Mouse (Mus musculus) forebrain, embryonic 14.5 days (tissue): ENCODE measurements around the gene Wdr41. TPM values are rescaled to one million over a fixed set of nuclear protein-coding genes. Genes with fewer than 3 reads are reported as not detected.

ENCODE experiments used
- ATAC-seq: fragments of 200-750 bp; cut with Nextera tagmentation; 2 replicates; pipeline ENCODE4 v1.8.0; 2017; ENCODE audit warnings: mild to moderate bottlenecking, moderate library complexity
- DNase-seq: peaks from one replicate; pipeline ENCODE4 v3.0.0-alpha.2; 2015; ENCODE audit warnings: low spot score
- H3K27ac ChIP-seq: fragments of 300-500 bp; sonication (generic); 2 replicates; pipeline ENCODE4 v1.5.1; 2014; ENCODE audit warnings: low read depth, mild to moderate bottlenecking, control low read depth, low read length, moderate library complexity
- H3K27me3 ChIP-seq: fragments of 300-500 bp; sonication (generic); replicated peaks from 2 replicates; pipeline ENCODE4 v1.6.1; 2014; ENCODE audit warnings: low read length, control low read depth, mixed read lengths; ENCODE audit not compliant: control insufficient read depth, insufficient read depth
- H3K36me3 ChIP-seq: fragments of 300-500 bp; sonication (generic); 2 replicates; pipeline ENCODE4 v1.6.1; 2014; ENCODE audit warnings: low read length, control low read depth; ENCODE audit not compliant: control insufficient read depth, insufficient read depth
- H3K4me1 ChIP-seq: fragments of 300-500 bp; sonication (generic); 2 replicates; pipeline ENCODE4 v1.6.1; 2014; ENCODE audit warnings: antibody characterized with exemption, low read length, control low read depth; ENCODE audit not compliant: control insufficient read depth, insufficient read depth
- H3K4me2 ChIP-seq: fragments of 300-500 bp; sonication (generic); 2 replicates; pipeline ENCODE4 v1.6.1; 2014; ENCODE audit warnings: mild to moderate bottlenecking, control low read depth, low read length
- H3K4me3 ChIP-seq: fragments of 300-500 bp; sonication (generic); 2 replicates; pipeline ENCODE4 v1.5.1; 2014; ENCODE audit warnings: low read depth, low read length, control low read depth
- H3K9ac ChIP-seq: fragments of 300-500 bp; sonication (generic); 2 replicates; pipeline ENCODE4 v1.6.1; 2014; ENCODE audit warnings: mild to moderate bottlenecking, low read length, control low read depth, moderate library complexity
- H3K9me3 ChIP-seq: fragments of 300-500 bp; sonication (generic); replicated peaks from 2 replicates; pipeline ENCODE4 v1.6.1; 2016; ENCODE audit warnings: low read length, control low read depth, mixed read lengths; ENCODE audit not compliant: control insufficient read depth
- WGBS: fragments of 180-500 bp; shearing (Covaris S2); extraction: QIAGEN DNeasy Blood & Tissue Kit; methylation state at CpG from one replicate; pipeline ENCODE4 v1.1.7; 2014; 5-methylcytosine and 5-hydroxymethylcytosine counted together
- polyA plus RNA-seq: library from polyadenylated mRNA; unstranded; fragments of >200 nt; fragmentation: Nextera tagmentation; extraction: Ambion mirVana; gene quantifications from 2 replicates; pipeline ENCODE4 v1.2.1, GENCODE M21; 2014

The Wdr41 gene
- polyA plus RNA-seq = 21.9 and 23.3 TPM in 2 replicates

DNA sequence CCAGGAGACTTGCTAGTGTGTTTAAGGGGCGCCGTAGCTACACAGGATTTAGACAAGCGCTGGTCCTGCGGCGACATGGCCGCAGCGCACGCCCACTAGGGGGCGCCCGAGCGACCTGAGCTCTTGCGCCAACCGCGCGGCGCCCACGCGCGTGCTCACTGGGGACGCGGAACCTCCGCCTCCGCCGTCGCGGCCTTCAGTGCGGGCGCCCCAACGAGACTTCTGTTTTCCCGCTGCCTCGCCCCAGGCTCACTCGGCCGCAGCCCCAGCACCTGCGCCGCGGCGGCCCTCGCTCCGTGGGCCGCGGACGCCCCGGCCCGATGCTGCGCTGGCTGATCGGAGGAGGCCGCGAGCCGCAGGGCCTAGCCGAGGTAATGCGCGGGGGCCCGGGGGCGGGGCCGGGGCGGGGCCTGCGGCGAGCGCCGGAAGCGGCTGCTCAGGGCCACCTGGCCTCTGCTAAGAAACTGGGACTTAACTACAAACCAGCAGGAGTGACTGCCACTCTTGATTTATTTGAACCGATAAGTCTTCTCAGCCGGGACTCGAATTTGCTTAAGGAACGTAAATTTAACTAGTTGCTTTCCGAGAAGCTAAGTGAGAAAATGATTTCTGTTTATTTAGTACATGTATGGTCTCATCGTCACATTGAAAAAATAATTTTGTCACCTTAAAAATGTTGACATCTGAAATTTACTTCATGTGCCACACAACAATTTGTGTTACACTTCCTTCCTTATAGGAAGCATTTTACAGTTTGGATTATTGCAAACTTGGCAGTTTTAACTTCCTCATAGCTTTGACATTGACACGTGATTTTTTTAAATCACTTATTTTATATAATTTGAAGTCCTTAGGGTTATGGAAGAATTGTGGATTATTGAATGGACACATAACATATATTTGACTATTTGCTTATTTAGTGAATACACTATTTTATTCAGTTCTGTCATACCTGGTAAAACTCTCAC lies at the start of gene Wdr41:
Gene Wdr41, plus strand, starts transcription at position 126 of the 968 bp plus-strand sequence.
- H3K9me3 ChIP-seq = no peaks in the 10 kb centered on the region
- DNase-seq (peak; percentile 96), ATAC-seq (peak; percentile 99)
- H3K4me3 ChIP-seq = peak within 1 kb of the TSS; percentile 69
- H3K27ac ChIP-seq = peak within 1 kb of the TSS; percentile 97
- WGBS = 2% methylated on average over 68 of the region's 68 CpGs
- H3K9ac ChIP-seq = peak within 1 kb of the TSS; percentile 94
- H3K4me1 ChIP-seq = peaks cover 7% of the 10 kb centered on the region; the same call in 1 of the 2 replicates
- H3K36me3 ChIP-seq = peaks cover 6% of the 10 kb centered on the region; the same call in 1 of the 2 replicates
- peak within 1 kb of the TSS; percentile 51 for H3K4me2 ChIP-seq
- no peaks in the 10 kb centered on the region for H3K27me3 ChIP-seq

- no peak for ATAC-seq
- WGBS = 85% methylated on average over 3 of the region's 3 CpGs
Measured at GRCm38 (mm10) chr13:94928086-94928485, 48.1 kb upstream of the Wdr41 start.

GRCm38 (mm10) chr13:94938418-94938817 lies 37.7 kb upstream of the Wdr41 start:
- ATAC-seq (no peak), DNase-seq (no peak)
- no peaks in the 10 kb centered on the region for H3K4me1 ChIP-seq
- 40% methylated on average over 5 of the region's 5 CpGs for WGBS
- H3K27ac ChIP-seq = no peak overlapping the region
- H3K4me2 ChIP-seq = no peak overlapping the region
- no peaks in the 10 kb centered on the region for H3K27me3 ChIP-seq
- no peak overlapping the region for H3K9ac ChIP-seq
- no peaks in the 10 kb centered on the region for H3K36me3 ChIP-seq
- H3K4me3 ChIP-seq = no peak overlapping the region
- no peaks in the 10 kb centered on the region for H3K9me3 ChIP-seq

More at GRCm38 (mm10) chr13:94928086-94928485, 48.1 kb upstream of the Wdr41 start:
- Histone ChIP-seq H3K4me3 (no peak overlapping the region), H3K9me3 (no peaks in the 10 kb centered on the region), H3K36me3 (no peaks in the 10 kb centered on the region), H3K9ac (no peak overlapping the region), H3K27me3 (0 out of 2 replicates have a peak, but pooled peaks cover 3% of the 10 kb centered on the region), H3K4me2 (no peak overlapping the region), H3K27ac (no peak overlapping the region), H3K4me1 (no peaks in the 10 kb centered on the region)
- no peak for DNase-seq

DNA sequence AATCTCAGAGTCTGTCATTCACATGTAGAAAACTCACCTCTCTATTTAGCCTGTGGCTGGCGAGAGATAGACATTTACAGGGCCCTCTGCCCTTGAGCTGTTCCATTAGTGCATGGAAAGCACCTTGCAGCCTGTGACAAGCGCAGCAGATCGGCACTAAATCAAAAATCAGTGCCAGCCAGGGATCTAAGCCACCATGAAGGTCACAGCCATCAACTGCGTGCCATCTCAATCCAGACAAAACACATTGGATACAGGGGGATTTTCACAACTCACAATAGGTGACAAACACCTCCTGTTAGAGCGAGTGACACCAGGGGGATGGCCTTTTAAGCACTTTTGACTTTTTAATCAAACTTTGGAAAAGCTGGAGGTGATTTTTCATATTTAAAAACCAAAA lies 36.0 kb upstream of the Wdr41 start:
- DNase-seq = no peak
- 66% methylated on average over 5 of the region's 5 CpGs for WGBS
- ATAC-seq = no peak

GRCm38 (mm10) chr13:94941230-94941629 lies 34.9 kb upstream of the Wdr41 start:
- Histone ChIP-seq H3K4me3 (no peak overlapping the region), H3K4me2 (no peak overlapping the region), H3K9me3 (no peaks in the 10 kb centered on the region), H3K36me3 (no peaks in the 10 kb centered on the region), H3K27ac (no peak overlapping the region), H3K9ac (no peak overlapping the region), H3K27me3 (no peaks in the 10 kb centered on the region), H3K4me1 (no peaks in the 10 kb centered on the region)
- WGBS = 15% methylated on average over 4 of the region's 4 CpGs
- ATAC-seq (0 out of 2 replicates have a peak, but pooled peaks have one; percentile 37), DNase-seq (peak; percentile 90)

More for the DNA sequence above, 36.0 kb upstream of the Wdr41 start:
- Histone ChIP-seq H3K27me3 (no peaks in the 10 kb centered on the region), H3K4me3 (no peak overlapping the region), H3K9ac (no peak overlapping the region), H3K27ac (no peak overlapping the region), H3K36me3 (no peaks in the 10 kb centered on the region), H3K4me1 (no peaks in the 10 kb centered on the region), H3K9me3 (no peaks in the 10 kb centered on the region), H3K4me2 (no peak overlapping the region)

DNA sequence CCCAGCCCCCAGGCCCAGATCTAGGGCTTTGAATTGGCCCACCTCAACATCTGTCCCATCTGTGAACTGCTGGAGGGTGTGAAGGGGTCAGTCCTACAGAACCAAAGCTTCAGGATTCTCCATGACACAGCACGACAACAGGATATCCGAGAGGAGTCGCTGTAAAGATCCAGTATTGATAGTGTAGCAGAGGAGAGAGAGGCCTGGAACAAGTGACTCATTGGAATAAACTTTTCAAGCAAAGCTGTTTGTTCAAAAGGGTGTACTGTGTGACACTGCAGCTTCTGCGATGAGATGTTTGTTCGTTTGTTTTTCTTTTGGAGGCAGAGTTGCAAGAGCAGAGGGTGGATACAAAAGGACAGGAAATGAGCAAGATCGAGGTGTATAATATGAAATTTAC lies 20.2 kb upstream of the Wdr41 start:
- Histone ChIP-seq H3K4me2 (no peak overlapping the region), H3K27me3 (no peaks in the 10 kb centered on the region), H3K4me1 (no peaks in the 10 kb centered on the region), H3K9ac (no peak overlapping the region), H3K9me3 (no peaks in the 10 kb centered on the region), H3K36me3 (no peaks in the 10 kb centered on the region), H3K4me3 (no peak overlapping the region), H3K27ac (no peak overlapping the region)
- WGBS = 81% methylated on average over 6 of the region's 6 CpGs
- ATAC-seq (no peak), DNase-seq (no peak)

- Histone ChIP-seq H3K9ac (no peak overlapping the region), H3K4me2 (no peak overlapping the region), H3K27ac (no peak overlapping the region), H3K4me3 (no peak overlapping the region), H3K4me1 (no peaks in the 10 kb centered on the region), H3K9me3 (no peaks in the 10 kb centered on the region), H3K36me3 (no peaks in the 10 kb centered on the region), H3K27me3 (no peaks in the 10 kb centered on the region)
- peak; percentile 62 for DNase-seq
- 69% methylated on average over 1 of the region's 1 CpGs for WGBS
- no peak for ATAC-seq
Measured at GRCm38 (mm10) chr13:94957965-94958364, 18.2 kb upstream of the Wdr41 start.

GRCm38 (mm10) chr13:94969992-94970553 lies 6.1 kb upstream of the Wdr41 start:
- Histone ChIP-seq H3K27ac (no peak overlapping the region), H3K4me2 (no peak overlapping the region), H3K9me3 (no peaks in the 10 kb centered on the region), H3K4me1 (no peaks in the 10 kb centered on the region), H3K36me3 (no peaks in the 10 kb centered on the region), H3K4me3 (no peak overlapping the region), H3K27me3 (no peaks in the 10 kb centered on the region), H3K9ac (no peak overlapping the region)
- DNase-seq (peak; percentile 68), ATAC-seq (no peak)
- 58% methylated on average over 9 of the region's 9 CpGs for WGBS
